20 mouse cellular contexts compared by ENCODE assay signal in genomic region chr19:7598481-7598880, GRCm38 (mm10). TPM values are rescaled to one million over a fixed set of nuclear protein-coding genes. Genes with fewer than 3 reads are reported as not detected.
DNase-seq lines count a peak whose midpoint lies in the region; ATAC-seq lines count a peak whose summit lies in the region.
"Had no signal": no experiment of that assay in that cellular context is flagged by ENCODE, and none has a peak within 500 bp of the region (broad histone marks: within the 10 kb centered on the region; RNA-seq: fewer than 3 reads in every experiment).

No protein-coding gene starts in this region.

- no peak overlapping the region for H3K9ac ChIP-seq in kidney, embryonic 14.5 days (ENCODE audit: low read depth, low read length)
- H3K9ac ChIP-seq: embryonic facial prominence, embryonic 12.5 days; hindbrain, embryonic 14.5 days had no signal

- no peaks in the 10 kb centered on the region for H3K9me3 ChIP-seq in kidney, embryonic 14.5 days (ENCODE audit: control insufficient read depth, low read length)
- H3K9me3 ChIP-seq: embryonic facial prominence, embryonic 12.5 days; heart, embryonic 10.5 days had no signal

- no peaks in the 10 kb centered on the region for H3K27me3 ChIP-seq in kidney, embryonic 14.5 days (ENCODE audit: control insufficient read depth, insufficient read depth, low read length)
- H3K27me3 ChIP-seq: embryonic facial prominence, embryonic 12.5 days had no signal

- no peak overlapping the region for H3K4me3 ChIP-seq in kidney, embryonic 14.5 days (ENCODE audit: low read length)
- no peak overlapping the region for H3K4me3 ChIP-seq in brown adipose tissue, adult 24 weeks (ENCODE audit: insufficient read depth, low read depth, low read length)
- H3K4me3 ChIP-seq: embryonic facial prominence, embryonic 12.5 days; gastrocnemius, adult 2 months; heart, embryonic 10.5 days had no signal

- H3K36me3 ChIP-seq in kidney, embryonic 14.5 days (ENCODE audit: control insufficient read depth, insufficient read depth, low read length) = no peaks in the 10 kb centered on the region
- H3K36me3 ChIP-seq: embryonic facial prominence, embryonic 12.5 days; heart, embryonic 10.5 days had no signal

- WGBS in kidney, embryonic 14.5 days = 53% methylated on average over 4 of the region's 4 CpGs

- DNase-seq in kidney, adult 11 months = peak; percentile 51
- DNase-seq in kidney, postnatal 14 days = peak; percentile 38
- no peak for DNase-seq in kidney, postnatal 4 days
- DNase-seq in kidney, postnatal 25 days = peak; percentile 31 to 58
- DNase-seq in cerebellum, postnatal 36 days = no peak
- no peak for DNase-seq in cerebellum, adult 8-10 months
- DNase-seq: adrenal gland, postnatal 25 days; cerebellum, adult 2 months; cerebellum, postnatal 14 days; gastrocnemius, adult 2 months; gastrocnemius, postnatal 25 days; heart, adult 18-20 months; heart, postnatal 10 days had no signal

- H3K4me1 ChIP-seq in kidney, embryonic 14.5 days (ENCODE audit: control insufficient read depth, insufficient read depth, low read length) = no peaks in the 10 kb centered on the region
- peaks cover 20% of the 10 kb centered on the region for H3K4me1 ChIP-seq in brown adipose tissue, adult 24 weeks (ENCODE audit: control insufficient read depth, insufficient read depth, insufficient read length, low read length)
- H3K4me1 ChIP-seq: embryonic facial prominence, embryonic 12.5 days had no signal

- no peak overlapping the region for H3K4me2 ChIP-seq in kidney, embryonic 14.5 days (replicated peaks; ENCODE audit: low read depth, low read length)
- H3K4me2 ChIP-seq: embryonic facial prominence, embryonic 12.5 days; hindbrain, embryonic 14.5 days had no signal

- no peak overlapping the region for H3K27ac ChIP-seq in kidney, embryonic 14.5 days (ENCODE audit: low read depth, low read length)
- H3K27ac ChIP-seq in brown adipose tissue, adult 24 weeks (replicated peaks; ENCODE audit: low read depth, low read length) = peak overlapping the region; percentile 81
- H3K27ac ChIP-seq: embryonic facial prominence, embryonic 12.5 days; gastrocnemius, adult 2 months; heart, embryonic 10.5 days; hindbrain, embryonic 14.5 days had no signal

- ATAC-seq in kidney, embryonic 14.5 days (ENCODE audit: low FRiP score, low TSS enrichment) = no peak
- ATAC-seq: forebrain, embryonic 14.5 days had no signal

RNA-seq across cellular contexts. Expression of gene Lgals12, which starts 8.5 kb away (rescaled TPM):
- 0.70 and 1.2 TPM in 2 replicates for polyA plus RNA-seq in kidney, embryonic 14.5 days (2014; fragmentation: Nextera tagmentation; extraction: Ambion mirVana)
- 78.7 and 93.6 TPM in 2 replicates for polyA plus RNA-seq in brown adipose tissue, adult 24 weeks (2012; ENCODE audit: insufficient read depth, insufficient read length, missing spikeins)

RNA-seq across cellular contexts. Expression of gene Hrasls5, which starts 13.9 kb away (rescaled TPM):
- polyA plus RNA-seq in kidney, embryonic 14.5 days (2014; fragmentation: Nextera tagmentation; extraction: Ambion mirVana) = not detected in 2 replicates
- 2.6 TPM in 1 of 2 replicates, not detected in the other for polyA plus RNA-seq in brown adipose tissue, adult 24 weeks (2012; ENCODE audit: insufficient read depth, insufficient read length, missing spikeins)
- polyA plus RNA-seq: embryonic facial prominence, embryonic 12.5 days; forebrain, embryonic 14.5 days; heart, embryonic 10.5 days; heart, embryonic 14.5 days; hindbrain, embryonic 14.5 days had no signal

RNA-seq across cellular contexts. Expression of gene Pla2g16, which starts 41.2 kb away (rescaled TPM):
- 7.4 and 8.1 TPM in 2 replicates for polyA plus RNA-seq in kidney, embryonic 14.5 days (2014; fragmentation: Nextera tagmentation; extraction: Ambion mirVana)
- 368 and 573 TPM in 2 replicates for polyA plus RNA-seq in brown adipose tissue, adult 24 weeks (2012; ENCODE audit: insufficient read depth, insufficient read length, missing spikeins)

Comparison
In these comparisons a context has a peak if more than half of its experiments do, and no peak if none do; other contexts are left out.
1. DNase-seq: peak in kidney, adult 11 months (single experiment), kidney, postnatal 14 days (single experiment) and kidney, postnatal 25 days (2 of 2); none in kidney, postnatal 4 days (0 of 2), cerebellum, postnatal 36 days (0 of 2) and cerebellum, adult 8-10 months (single experiment).
2. RNA of gene Lgals12, which starts 8.5 kb away (polyA plus RNA-seq): 78.7 to 93.6 TPM in brown adipose tissue, adult 24 weeks; 0.70 to 1.2 TPM in kidney, embryonic 14.5 days; every median in the first group is over 10 times any median in the second.
3. RNA of gene Pla2g16, which starts 41.2 kb away (polyA plus RNA-seq): 368 to 573 TPM in brown adipose tissue, adult 24 weeks; 7.4 to 8.1 TPM in kidney, embryonic 14.5 days; every median in the first group is over 10 times any median in the second.